Mouse (Mus musculus) CD8-positive naive resting alpha-beta T cell, adult 57 days (primary cell): Measurements from ENCODE around the gene Fuz. TPM values are rescaled to one million over a fixed set of nuclear protein-coding genes. Genes with fewer than 3 reads are reported as not detected.

ENCODE experiments used
- total RNA-seq: library from RNA; stranded (reverse); gene quantifications from one replicate; pipeline ENCODE4 v1.2.4, GENCODE M21; 2023

Gene Fuz
- 23.6 TPM for total RNA-seq

GRCm38 (mm10) chr7:44895593-44896434, at the start of gene Fuz:
Gene Fuz (plus strand): TSS chr7:44896079.

GRCm38 (mm10) chr7:44848561-44849415, 47.1 kb upstream of the Fuz start, which contains the start of the genes Akt1s1 and Tbc1d17:
Gene Akt1s1 (plus strand): TSS chr7:44848991.
Gene Tbc1d17 (minus strand): TSS chr7:44849079.

GRCm38 (mm10) chr7:44857042-44857552, 38.8 kb upstream of the Fuz start, which contains the start of gene Pnkp:
Gene Pnkp (plus strand): TSS chr7:44857139.

GRCm38 (mm10) chr7:44869697-44870528, 26.0 kb upstream of the Fuz start, which contains the start of gene Ptov1:
Gene Ptov1 (minus strand): TSS chr7:44869788.

GRCm38 (mm10) chr7:44892276-44892921, 3.5 kb upstream of the Fuz start, which contains the start of gene Med25:
Gene Med25 (minus strand): TSS chr7:44892712.

GRCm38 (mm10) chr7:44929204-44930151, 33.6 kb downstream of the Fuz start, which contains the start of gene Ap2a1:
Gene Ap2a1 (minus strand): TSS chr7:44929496.

GRCm38 (mm10) chr7:44942904-44943303, 47.0 kb downstream of the Fuz start, which contains the start of gene Tsks:
Gene Tsks (plus strand): TSS chr7:44943204.

Other genes starting within 250 kb of the Fuz start
- gene Myh14, start 225.2 kb upstream of the Fuz start, total RNA-seq = not detected
- gene Izumo2, start 187.3 kb upstream of the Fuz start, total RNA-seq = not detected
- 74.9 TPM for gene Vrk3, start 147.7 kb upstream of the Fuz start, total RNA-seq
- 1.3 TPM for gene Zfp473, start 145.0 kb upstream of the Fuz start, total RNA-seq
- 45.1 TPM for gene Nup62, start 80.0 kb upstream of the Fuz start, total RNA-seq
- gene Il4i1, start 79.7 kb upstream of the Fuz start, total RNA-seq = 14.0 TPM
- 4.8 TPM for gene Atf5, start 79.4 kb upstream of the Fuz start, total RNA-seq
- gene Akt1s1, start 47.1 kb upstream of the Fuz start, total RNA-seq = 47.0 TPM
- 80.3 TPM for gene Tbc1d17, start 47.0 kb upstream of the Fuz start, total RNA-seq
- 46.8 TPM for gene Pnkp, start 38.9 kb upstream of the Fuz start, total RNA-seq
- 26.6 TPM for gene Ptov1, start 26.3 kb upstream of the Fuz start, total RNA-seq
- 62.0 TPM for gene Med25, start 3.4 kb upstream of the Fuz start, total RNA-seq
- 88.4 TPM for gene Ap2a1, start 33.4 kb downstream of the Fuz start, total RNA-seq
- gene Tsks, start 47.1 kb downstream of the Fuz start, total RNA-seq = not detected
- not detected for gene Cpt1c, start 78.8 kb downstream of the Fuz start, total RNA-seq
- gene Prmt1, start 90.5 kb downstream of the Fuz start, total RNA-seq = 147 TPM
- gene Irf3, start 101.6 kb downstream of the Fuz start, total RNA-seq = 127 TPM
- 20.4 TPM for gene Bcl2l12, start 102.6 kb downstream of the Fuz start, total RNA-seq
- gene Scaf1, start 120.3 kb downstream of the Fuz start, total RNA-seq = 77.3 TPM
- 11.4 TPM for gene Rras, start 121.9 kb downstream of the Fuz start, total RNA-seq
- 65.4 TPM for gene Prr12, start 156.8 kb downstream of the Fuz start, total RNA-seq
- 59.3 TPM for gene Nosip, start 166.3 kb downstream of the Fuz start, total RNA-seq
- 1.7 TPM for gene Prrg2, start 166.6 kb downstream of the Fuz start, total RNA-seq
- gene Rcn3, start 196.1 kb downstream of the Fuz start, total RNA-seq = 28.4 TPM
- gene Fcgrt, start 207.8 kb downstream of the Fuz start, total RNA-seq = 49.4 TPM
- gene Rps11, start 228.4 kb downstream of the Fuz start, total RNA-seq = 3,136 TPM
- gene Rpl13a, start 232.7 kb downstream of the Fuz start, total RNA-seq = 5,943 TPM
- 1.6 TPM for gene Gm45713, start 240.2 kb downstream of the Fuz start, total RNA-seq
- gene Flt3l, start 240.4 kb downstream of the Fuz start, total RNA-seq = 167 TPM